Mouse (Mus musculus): ENCODE measurements around the gene Ros1.

The Ros1 gene

DNA sequence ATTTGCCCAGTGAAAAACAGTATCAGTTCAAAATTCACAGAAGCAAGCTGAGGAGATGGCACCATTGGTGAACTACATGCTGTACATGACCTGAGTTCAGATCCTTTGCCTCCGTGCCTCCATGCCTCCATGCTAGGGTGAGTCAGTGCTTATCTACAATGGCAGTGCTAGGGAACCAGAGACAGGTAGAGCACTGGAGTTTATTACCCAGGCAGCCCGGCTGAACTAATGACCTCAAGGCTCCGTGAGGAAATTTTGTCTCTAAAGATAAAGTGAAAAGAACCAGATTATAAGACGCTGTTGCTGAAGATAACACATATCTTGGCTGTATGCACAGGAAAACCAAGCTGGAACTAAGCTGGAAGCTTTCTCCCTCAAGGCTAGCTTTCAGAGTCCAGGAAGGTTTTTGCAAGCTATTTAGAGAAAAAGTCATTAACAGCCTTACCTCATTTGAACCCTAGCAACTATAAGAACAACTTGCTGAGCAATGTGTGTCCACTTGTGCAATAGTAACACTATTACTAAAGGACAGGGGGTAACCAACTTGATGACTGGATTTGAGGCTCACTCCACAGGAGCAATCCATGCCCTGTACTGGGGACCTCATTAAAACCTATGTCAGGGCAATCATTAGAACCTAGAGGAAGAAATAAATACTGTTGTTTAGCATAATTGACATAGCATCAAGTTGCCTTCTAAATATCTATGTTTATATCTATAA is 61.5 kb downstream of the Ros1 start:
- no peak for DNase-seq

DNA sequence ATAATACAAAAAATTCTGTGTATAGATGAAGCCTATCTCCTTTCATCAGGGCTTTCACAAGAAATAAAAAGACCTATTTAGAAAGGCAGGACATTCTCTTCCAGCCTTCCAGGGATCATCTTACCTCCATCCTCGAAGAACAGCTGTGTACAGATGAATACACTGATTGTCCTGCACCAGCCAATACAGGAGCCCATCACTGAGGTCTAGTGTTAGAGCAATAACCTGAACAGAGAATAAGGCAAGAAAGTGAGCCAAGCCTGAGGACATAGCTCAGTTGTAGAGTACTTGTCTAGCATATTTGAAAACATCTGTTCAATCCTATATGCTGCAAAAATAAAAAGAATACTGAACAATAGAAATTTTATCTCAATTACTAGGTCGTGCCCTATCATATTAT is 64.3 kb downstream of the Ros1 start:
- DNase-seq: no peak

DNA sequence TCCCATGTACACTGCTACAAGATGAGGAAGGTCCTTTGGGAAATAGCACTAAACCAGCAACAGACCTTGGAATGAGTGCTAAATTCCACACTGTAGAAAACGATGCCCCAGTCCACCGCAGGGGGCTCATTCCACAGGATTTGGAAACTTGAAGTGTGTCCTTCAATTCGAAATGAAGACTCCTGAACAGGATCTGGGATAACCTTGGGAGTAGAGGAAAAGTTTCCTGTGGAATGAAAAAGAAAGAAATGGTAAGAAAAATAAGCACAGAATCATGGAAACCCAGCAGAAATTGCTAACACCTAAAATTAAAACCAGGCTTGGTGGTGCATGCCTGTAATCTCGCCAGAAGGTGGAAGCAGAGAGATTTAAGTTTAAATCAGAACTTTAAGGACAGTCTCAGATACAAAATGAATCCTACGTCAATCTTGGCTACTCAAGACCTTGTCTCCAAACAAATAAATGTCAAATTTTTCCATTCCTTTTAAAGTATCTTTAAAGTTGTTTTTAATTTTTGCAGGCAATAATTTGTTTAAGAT is 66.1 kb downstream of the Ros1 start:
- DNase-seq: no peak

DNA sequence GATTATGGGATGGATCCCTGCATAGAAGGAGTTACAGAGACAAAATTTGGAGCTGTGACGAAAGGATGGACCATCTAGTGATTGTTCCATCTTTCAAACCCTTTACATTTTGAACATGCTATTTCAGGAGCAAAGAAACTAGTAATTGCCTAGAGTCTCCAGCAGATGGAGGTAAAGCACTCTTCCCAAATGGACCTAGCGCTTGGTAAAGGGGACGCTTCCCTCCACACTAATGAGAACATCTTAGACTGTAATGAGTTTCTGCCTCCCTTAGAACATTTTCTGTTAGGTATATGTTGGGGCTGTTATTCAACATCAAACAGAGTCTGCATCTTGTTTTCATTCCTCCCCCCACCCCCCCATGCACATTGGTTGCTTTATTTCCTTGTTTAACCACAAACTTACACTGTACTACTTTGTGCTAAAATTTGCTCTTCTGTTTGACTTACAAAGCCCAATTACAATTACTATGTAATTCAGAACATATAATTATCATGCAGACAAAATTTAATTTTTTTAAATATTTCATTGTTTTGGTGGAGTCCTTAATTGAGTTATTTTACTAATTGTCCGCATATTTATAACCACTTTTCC is 88.8 kb downstream of the Ros1 start:
- DNase-seq: no peak

DNA sequence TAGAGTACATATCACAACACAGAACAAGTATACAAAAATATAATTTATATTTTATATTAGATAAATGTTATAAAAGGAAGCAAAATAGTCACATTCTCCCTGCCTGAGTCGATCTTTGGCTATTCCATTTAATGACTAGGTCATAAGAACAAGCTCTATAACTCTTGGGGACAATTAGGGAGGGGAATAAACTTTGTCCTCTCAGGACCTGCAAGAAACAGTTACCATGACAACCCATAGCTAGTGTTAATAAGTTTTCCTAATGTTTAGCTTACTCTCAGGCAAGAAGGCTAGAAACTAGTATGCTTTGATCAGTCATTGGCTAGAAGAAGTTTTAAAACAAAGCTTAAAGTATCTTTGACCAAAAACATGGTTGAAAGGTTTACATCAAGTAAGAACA is 93.8 kb downstream of the Ros1 start:
- no peak for DNase-seq

DNA sequence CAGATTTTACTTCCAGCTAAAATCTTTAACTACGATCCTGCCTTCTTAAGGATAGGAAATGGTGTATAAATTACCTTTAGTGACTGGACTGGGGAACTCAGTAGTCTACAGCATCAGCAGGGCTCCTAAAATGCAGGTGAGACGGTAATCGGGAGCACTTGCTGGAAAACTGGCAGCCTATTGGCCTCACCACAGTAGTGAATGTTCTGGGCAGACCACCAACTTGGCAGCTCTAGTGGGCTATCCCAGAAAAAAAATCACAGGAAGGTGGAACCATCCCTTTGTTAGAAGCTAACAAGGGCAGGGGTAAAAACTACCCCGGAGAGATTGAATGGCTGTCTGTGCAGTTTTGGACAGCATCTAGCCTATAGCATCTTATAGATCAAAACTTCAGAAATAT is 102.9 kb downstream of the Ros1 start:
- DNase-seq: no peak

DNA sequence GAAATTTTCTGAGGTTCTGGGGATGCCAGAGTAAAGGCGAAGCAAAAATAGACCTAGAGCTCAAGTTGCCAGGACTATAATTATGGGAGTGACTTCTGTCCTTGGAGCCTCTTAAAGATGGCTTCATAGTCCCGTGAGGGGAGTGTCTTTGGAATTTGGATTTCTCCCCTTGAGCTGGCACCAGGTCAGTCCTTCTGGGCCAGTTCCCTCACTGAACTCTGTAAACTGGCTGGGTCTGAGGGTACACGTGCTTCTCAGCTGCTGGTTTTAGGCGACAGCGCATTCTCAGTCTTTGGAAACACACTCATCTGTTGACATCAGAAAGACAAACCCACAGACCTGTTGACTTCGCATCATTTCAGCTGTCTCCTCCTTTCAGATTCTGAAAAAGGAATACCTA is 108.4 kb downstream of the Ros1 start:
- no peak for DNase-seq

DNA sequence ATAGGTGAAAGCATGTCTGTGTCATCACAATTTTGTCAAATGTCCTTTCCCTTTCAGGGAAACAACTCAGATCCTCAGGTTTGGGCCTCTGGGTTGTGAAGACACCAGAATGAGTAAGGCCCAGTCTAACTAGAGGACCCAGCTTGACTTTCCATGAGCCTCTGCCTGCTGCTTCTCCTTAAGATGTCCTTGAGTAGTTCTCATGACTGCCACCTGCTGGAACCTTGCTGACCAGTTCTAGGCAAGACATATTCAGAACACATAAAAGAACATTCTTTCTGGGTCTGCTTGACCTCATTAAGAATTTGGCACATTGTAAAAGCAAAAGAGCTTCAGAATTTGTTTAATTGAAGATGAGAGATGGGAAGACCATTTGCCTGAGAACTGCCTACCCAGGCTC is 122.6 kb downstream of the Ros1 start:
- DNase-seq: no peak

DNA sequence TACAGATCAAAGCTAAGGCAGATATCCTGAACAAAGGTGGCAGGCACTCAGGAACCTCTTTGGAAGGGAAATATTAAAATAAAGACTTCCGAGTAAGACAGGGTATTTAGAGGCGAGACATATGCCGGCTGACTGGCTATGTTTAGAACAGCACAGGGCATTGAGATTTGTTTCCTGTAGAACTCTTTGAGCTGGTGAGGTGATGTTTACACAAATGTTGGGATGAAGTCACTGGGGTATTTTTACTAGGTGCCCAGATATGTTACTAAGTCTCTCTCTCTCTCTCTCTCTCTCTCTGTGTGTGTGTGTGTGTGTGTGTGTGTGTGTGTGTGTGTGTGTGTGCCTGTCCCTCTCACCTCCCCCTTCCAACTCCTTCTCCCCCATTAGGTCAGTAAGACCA is 146.8 kb downstream of the Ros1 start:
- no peak for DNase-seq

DNA sequence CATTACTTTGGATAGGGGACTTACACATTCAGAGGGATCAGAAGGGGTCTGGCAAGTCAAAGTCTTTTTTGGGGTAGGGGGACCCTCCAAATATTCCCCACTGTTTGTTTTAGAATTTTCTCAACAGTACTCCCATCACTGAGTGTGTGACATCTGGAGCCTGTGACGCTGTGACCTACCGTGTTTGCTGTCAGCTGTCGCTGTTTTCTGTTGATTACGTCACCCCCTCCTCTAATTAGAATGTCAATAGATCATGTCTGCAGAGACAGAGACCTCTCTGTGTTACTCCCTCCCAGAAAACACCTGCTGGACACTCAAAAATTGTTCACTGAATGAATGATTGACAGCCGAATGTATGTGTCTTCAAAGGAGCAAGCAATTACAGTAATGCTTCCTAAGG is 152.0 kb downstream of the Ros1 start:
- no peak for DNase-seq

DNA sequence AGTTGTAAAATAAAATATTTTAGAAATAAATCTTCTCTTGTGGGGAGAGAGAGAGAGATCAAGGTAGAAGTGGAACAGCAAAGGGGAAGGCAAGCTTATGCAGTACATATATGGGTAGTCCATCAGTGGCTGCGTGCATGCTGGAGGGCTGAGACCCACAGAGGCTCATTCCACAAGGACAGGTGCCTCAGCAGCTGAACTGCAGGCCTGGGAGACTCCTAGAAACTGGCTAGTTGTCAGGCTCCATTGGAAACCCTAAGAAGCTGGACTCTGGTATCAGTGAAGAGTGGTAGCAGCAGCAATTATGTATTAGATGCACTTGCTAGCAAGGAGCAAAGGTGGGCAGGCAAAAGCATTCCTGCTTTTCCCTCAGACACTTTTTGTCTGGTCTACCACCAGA is 155.7 kb downstream of the Ros1 start:
- DNase-seq: no peak

DNA sequence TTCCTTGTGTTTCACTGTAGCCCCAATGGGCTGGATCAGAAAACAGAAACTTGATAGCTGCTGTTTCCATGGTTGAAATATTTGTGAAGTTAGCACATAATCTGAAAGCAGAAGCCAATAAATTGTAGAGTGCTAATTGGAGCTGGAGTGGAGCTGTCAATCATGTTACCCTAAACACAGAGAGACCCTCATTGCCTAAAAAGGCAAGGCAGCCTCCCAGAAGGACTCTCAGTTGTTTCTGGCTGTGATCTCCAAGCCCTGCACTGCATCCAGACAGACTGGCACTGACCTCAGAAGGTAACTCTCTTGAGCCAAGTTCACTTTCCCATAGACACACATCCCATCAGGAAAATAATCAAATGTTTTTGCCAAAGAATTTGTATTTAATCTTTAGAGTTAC is 161.3 kb downstream of the Ros1 start:
- DNase-seq: no peak

DNA sequence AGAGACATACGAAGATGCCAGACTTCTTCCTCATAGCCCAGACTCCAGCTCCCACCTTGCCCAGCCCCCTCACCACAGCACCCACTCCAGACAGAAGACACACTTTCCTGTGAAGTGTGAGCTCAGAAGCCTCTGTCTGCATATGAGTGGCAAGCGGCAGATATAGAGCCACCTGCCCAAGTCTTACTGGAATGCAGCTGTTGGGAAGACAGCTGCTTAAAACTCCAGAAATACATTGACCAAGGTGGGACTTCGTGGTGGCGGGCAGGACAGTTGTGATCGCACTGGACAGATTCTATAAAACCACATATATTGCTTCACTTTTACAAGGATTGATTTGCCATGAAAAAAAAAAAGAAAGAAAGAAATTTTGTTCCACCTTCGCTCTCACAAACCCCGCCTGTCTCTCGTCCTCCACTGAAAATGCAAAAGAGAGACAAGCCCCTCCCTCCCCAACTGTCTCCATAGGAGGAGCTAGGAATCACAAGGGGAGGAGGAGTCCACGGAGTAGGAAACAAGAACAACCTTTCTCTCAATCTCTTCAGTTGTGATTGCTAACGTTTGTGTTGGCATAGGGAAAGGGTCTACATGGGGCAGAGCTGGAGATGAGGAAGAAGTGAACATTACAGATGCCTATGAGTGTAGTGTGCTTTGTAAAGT is 165.5 kb downstream of the Ros1 start:
- no peak for DNase-seq

DNA sequence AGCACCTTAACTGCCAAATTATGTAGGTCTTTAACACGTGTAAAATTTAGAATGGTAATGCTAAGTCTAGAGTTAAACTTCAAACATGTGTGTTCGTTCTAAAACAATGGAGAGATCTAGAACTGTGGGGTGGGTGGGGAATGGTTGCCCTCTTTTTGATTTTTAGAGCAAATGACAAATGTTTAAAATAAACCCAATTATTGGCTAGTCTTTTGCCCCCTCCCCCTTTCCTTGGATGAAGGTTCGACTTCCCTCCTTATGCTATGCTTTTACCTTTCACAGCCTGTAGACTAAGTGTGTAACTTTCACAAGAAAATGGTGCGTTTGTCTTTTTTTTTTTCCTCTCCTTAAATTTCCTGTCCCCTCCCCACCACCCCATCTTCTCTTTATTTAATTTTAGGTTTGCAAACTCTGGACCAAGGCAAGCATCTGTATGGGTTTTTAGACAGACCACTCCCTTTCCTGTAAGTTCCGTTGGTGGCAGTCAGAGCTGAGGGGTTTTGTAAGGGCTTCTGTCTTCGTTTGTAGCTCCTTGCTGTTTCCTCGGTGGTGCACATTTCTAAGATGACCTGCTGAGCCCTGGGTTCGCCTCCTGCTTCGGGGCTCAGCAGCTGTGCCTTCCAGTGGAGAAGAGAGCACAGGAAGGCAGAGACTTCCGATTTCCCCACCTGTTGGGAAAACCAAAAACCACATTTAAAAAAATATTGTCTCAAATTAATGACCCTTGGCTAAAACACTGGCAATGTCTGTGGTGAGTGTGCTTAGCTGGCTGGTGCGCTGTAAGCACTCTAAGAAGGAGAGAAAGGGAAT is 166.3 kb downstream of the Ros1 start:
- DNase-seq: no peak

DNA sequence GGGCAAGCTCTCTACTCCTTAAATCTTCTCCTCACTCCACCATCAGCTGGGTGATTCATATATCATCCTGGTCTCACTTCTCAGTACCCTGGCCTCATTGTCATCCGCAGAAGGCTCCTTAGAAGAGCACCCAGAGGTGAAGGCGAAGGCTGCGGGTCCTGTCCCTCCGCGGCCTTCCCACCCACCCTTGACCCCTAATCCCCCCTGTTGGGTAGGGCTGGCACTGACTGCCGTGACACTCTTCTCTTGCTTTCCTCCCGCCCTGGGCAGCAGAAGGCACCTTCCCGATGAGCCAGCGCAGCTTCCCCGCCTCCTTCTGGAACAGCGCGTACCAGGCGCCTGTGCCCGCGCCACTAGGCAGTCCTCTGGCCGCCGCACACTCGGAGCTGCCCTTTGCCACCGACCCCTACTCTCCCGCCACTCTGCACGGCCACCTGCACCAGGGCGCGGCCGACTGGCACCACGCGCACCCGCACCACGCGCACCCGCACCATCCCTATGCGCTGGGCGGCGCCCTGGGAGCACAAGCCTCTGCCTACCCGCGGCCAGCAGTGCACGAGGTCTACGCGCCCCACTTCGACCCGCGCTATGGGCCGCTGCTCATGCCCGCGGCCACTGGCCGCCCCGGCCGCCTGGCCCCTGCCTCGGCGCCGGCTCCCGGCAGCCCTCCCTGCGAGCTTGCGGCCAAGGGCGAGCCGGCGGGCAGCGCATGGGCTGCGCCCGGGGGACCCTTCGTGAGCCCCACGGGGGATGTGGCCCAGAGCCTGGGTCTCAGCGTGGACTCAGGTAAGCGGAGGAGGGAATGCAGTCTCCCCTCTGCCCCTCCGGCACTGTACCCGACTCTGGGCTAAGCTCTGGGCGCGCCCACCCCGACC is 167.6 kb downstream of the Ros1 start:
- no peak for DNase-seq

DNA sequence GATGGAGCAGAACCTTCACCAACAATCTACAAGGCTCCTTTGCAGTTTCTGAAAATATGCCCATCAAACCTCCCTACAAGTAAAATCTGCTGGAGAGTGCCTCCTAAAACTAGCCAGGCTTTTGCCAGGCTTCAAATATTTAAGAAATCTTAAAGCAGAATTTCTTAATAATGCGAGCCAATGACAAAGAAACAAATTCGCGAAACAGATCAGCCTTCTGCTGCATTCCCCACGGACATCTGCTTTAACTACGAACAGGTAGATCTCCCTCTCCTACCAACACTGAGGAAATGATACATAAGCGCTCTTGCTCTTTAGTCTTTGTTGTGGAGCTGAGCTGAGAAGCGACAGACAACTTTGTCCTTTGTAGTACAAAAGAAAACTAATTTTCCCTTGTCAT is 169.2 kb downstream of the Ros1 start:
- DNase-seq: no peak

DNA sequence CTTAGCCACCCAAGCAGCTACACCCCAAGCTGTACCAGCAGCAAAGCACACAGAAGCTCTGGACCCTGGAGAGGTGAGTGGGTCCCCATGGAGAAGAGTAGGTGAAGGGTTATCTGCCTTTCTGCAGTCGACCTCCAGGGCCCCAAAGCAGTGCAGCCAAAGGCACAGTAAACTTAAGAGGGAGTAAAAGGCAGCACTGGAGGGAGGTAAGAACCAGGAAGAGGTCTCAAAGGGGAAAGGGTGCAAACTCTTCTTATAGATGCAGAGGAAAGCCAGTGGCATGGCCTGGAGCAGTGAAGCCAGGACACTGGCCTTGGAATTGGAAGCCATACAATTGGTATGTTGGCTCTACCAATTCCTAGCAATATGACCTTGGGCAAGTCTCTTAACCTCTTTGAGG is 169.8 kb downstream of the Ros1 start:
- no peak for DNase-seq

DNA sequence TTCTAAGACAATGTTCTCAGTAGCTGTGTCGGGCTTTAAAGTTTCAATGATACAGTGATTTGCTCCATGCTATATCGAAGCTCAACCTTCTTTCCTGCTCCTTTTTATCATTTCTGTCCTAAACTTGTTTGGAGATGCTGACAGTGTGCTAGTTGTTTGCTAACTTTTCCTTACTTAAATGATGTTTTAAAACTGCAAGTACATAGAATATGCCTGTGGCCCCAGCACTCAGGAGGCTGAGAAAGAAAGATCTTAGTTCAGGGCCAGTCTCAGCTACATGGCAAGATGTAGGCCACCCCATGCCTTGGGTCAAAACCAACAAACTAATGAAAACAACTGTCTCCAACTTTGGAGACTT is 171.0 kb downstream of the Ros1 start:
- DNase-seq: no peak

DNA sequence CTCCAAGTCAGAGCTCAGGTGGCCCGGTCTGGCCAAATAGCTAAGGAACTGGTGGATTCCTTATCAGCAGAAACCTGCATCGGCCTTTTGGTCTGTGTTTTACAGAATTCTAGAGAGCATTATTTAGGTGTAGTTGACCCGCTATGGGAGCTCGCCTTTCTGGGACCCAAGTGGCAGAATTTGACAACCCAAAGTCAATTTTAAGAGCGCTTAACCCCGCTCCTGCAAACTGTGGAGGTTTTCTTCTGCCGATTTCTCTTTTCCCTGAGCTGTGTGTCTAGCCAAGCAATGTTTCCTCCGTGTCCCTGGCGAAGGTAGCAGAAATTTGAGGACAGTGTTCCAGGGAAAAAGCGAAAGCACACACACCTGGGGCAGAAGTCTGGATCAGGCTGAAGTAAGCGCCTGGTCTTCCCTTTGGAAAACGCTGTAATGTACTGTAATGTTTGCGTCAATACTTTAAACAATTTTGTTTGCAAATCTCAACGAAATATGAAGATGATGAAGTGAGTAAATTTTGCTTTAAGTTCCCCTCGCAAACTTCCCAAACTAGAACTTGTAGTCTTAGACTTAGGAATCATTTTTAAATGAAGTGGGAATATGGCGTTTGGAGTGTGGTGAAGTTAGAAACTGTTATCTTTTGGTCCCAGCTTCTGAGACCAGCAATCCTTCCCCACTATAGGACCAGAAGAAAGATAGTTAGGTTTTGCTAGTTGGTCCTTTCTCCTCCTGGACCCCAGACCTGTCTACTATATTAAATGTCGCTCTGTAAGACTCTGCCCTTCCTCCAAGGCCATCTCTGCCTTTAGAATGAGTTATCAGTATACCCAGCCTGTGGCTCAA is 171.6 kb downstream of the Ros1 start:
- no peak for DNase-seq

DNA sequence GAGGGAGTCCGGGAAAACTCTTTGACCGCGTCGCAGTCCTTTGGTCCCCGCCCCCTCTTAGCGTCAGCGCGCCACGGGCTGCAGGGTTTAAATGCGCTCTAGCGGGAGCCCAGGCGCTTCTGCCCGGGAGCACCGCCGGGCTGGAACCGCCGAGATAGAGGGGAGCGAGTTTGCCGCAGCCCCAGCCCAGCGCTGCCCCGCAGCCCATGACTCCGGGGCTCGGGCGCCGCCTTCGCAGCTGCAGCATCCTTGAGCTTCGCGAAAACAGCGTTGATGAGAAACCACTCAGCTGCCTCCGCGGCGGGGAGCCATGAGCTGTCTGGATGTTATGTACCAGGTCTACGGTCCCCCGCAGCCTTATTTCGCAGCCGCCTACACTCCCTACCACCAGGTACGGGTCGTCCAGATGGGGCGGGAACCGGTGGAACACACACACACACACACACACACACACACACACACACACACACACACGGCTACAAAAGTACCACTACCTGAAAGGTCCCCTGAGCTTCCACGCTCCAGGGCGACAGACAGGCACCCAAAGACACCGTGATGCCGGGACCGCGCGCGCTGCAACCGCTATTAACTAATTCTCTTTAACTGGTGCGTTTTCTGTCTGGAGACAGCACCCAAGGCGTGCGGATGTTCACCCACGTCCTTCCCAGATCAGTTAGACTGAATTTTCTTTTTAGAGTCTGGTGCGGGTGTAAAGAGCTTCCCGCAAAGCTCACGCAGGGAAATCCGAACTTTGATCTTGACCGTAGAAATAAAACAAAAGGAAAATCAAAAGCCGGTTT is 172.4 kb downstream of the Ros1 start, which contains the start of gene Vgll2:
TSS of gene Vgll2 (plus strand) at position 90 of the 800 bp plus-strand sequence.
- DNase-seq: no peak

Measured in cerebellum, adult 11 months (tissue).